Mouse (Mus musculus): ENCODE results near the gene Atp8a1. TPM values are rescaled to one million over a fixed set of nuclear protein-coding genes. Genes with fewer than 3 reads are reported as not detected.

The Atp8a1 gene
- polyA plus RNA-seq, 1 experiment from 2014 or later, result 8.7 TPM

GRCm38 (mm10) chr5:67828356-67828755, 18.9 kb downstream of the Atp8a1 start:
- Histone ChIP-seq H3K4me2 (ENCODE audit: low read length) (no peak overlapping the region), H3K9ac (ENCODE audit: low read depth, low read length) (no peak overlapping the region), H3K4me1 (replicated peaks; ENCODE audit: insufficient read depth, low read length) (no peaks in the 10 kb centered on the region), H3K27ac (no peak overlapping the region), H3K4me3 (replicated peaks; ENCODE audit: low read depth, low read length) (no peak overlapping the region), H3K36me3 (ENCODE audit: insufficient read depth, low read length) (no peaks in the 10 kb centered on the region), H3K27me3 (ENCODE audit: insufficient read depth, low read length) (no peaks in the 10 kb centered on the region), H3K9me3 (replicated peaks; ENCODE audit: low read length) (no peaks in the 10 kb centered on the region)
- ATAC-seq (replicated peaks; ENCODE audit: low FRiP score, low read depth) (no peak), DNase-seq (ENCODE audit: low spot score) (no peak)
- TF ChIP-seq CTCF (IDR thresholded peaks at IDR 0.05; ENCODE audit: low read depth), result no peak
- WGBS, result 84% methylated on average over 3 of the region's 3 CpGs

- no peak overlapping the region for H3K9ac ChIP-seq (ENCODE audit: low read depth, low read length)
- ATAC-seq (replicated peaks; ENCODE audit: low FRiP score, low read depth), result no peak
- no peak overlapping the region for H3K27ac ChIP-seq
- H3K27me3 ChIP-seq (ENCODE audit: insufficient read depth, low read length), result no peaks in the 10 kb centered on the region
- H3K4me1 ChIP-seq (replicated peaks; ENCODE audit: insufficient read depth, low read length), result no peaks in the 10 kb centered on the region
- no peaks in the 10 kb centered on the region for H3K36me3 ChIP-seq (ENCODE audit: insufficient read depth, low read length)
- no peaks in the 10 kb centered on the region for H3K9me3 ChIP-seq (replicated peaks; ENCODE audit: low read length)
- H3K4me3 ChIP-seq (replicated peaks; ENCODE audit: low read depth, low read length), result no peak overlapping the region
- H3K4me2 ChIP-seq (ENCODE audit: low read length), result no peak overlapping the region
- no peak for DNase-seq (ENCODE audit: low spot score)
- TF ChIP-seq CTCF (IDR thresholded peaks at IDR 0.05; ENCODE audit: low read depth), result no peak
- 93% methylated on average over 3 of the region's 3 CpGs for WGBS
Measured at GRCm38 (mm10) chr5:67826935-67827334, 20.3 kb downstream of the Atp8a1 start.

GRCm38 (mm10) chr5:67826278-67826677, 21.0 kb downstream of the Atp8a1 start:
- no peak overlapping the region for H3K4me3 ChIP-seq (replicated peaks; ENCODE audit: low read depth, low read length)

GRCm38 (mm10) chr5:67824600-67824999, 22.6 kb downstream of the Atp8a1 start:
- H3K9ac ChIP-seq (ENCODE audit: low read depth, low read length), result no peak overlapping the region
- H3K9me3 ChIP-seq (replicated peaks; ENCODE audit: low read length), result no peaks in the 10 kb centered on the region
- ATAC-seq (replicated peaks; ENCODE audit: low FRiP score, low read depth), result no peak
- H3K4me1 ChIP-seq (replicated peaks; ENCODE audit: insufficient read depth, low read length), result no peaks in the 10 kb centered on the region
- WGBS, result 50% methylated on average over 2 of the region's 2 CpGs
- H3K4me3 ChIP-seq (replicated peaks; ENCODE audit: low read depth, low read length), result no peak overlapping the region
- DNase-seq (ENCODE audit: low spot score), result no peak
- H3K27me3 ChIP-seq (ENCODE audit: insufficient read depth, low read length), result no peaks in the 10 kb centered on the region
- H3K27ac ChIP-seq, result no peak overlapping the region
- no peak overlapping the region for H3K4me2 ChIP-seq (ENCODE audit: low read length)
- H3K36me3 ChIP-seq (ENCODE audit: insufficient read depth, low read length), result no peaks in the 10 kb centered on the region
- no peak for TF ChIP-seq CTCF (IDR thresholded peaks at IDR 0.05; ENCODE audit: low read depth)

More at GRCm38 (mm10) chr5:67826278-67826677, 21.0 kb downstream of the Atp8a1 start:
- no peak for TF ChIP-seq CTCF (IDR thresholded peaks at IDR 0.05; ENCODE audit: low read depth)
- Histone ChIP-seq H3K4me1 (replicated peaks; ENCODE audit: insufficient read depth, low read length) (no peaks in the 10 kb centered on the region), H3K27ac (no peak overlapping the region), H3K9ac (ENCODE audit: low read depth, low read length) (no peak overlapping the region), H3K36me3 (ENCODE audit: insufficient read depth, low read length) (no peaks in the 10 kb centered on the region), H3K9me3 (replicated peaks; ENCODE audit: low read length) (no peaks in the 10 kb centered on the region), H3K4me2 (ENCODE audit: low read length) (no peak overlapping the region), H3K27me3 (ENCODE audit: insufficient read depth, low read length) (no peaks in the 10 kb centered on the region)
- ATAC-seq (replicated peaks; ENCODE audit: low FRiP score, low read depth) (no peak), DNase-seq (ENCODE audit: low spot score) (no peak)
- 80% methylated on average over 9 of the region's 9 CpGs for WGBS

- H3K27ac ChIP-seq, result no peak overlapping the region
- H3K9ac ChIP-seq (ENCODE audit: low read depth, low read length), result no peak overlapping the region
- H3K4me1 ChIP-seq (replicated peaks; ENCODE audit: insufficient read depth, low read length), result no peaks in the 10 kb centered on the region
- TF ChIP-seq CTCF (IDR thresholded peaks at IDR 0.05; ENCODE audit: low read depth), result no peak
- no peaks in the 10 kb centered on the region for H3K36me3 ChIP-seq (ENCODE audit: insufficient read depth, low read length)
- no peak overlapping the region for H3K4me3 ChIP-seq (replicated peaks; ENCODE audit: low read depth, low read length)
- no peaks in the 10 kb centered on the region for H3K27me3 ChIP-seq (ENCODE audit: insufficient read depth, low read length)
- ATAC-seq (replicated peaks; ENCODE audit: low FRiP score, low read depth) (no peak), DNase-seq (ENCODE audit: low spot score) (no peak)
- H3K9me3 ChIP-seq (replicated peaks; ENCODE audit: low read length), result no peaks in the 10 kb centered on the region
- WGBS, result 72% methylated on average over 5 of the region's 5 CpGs
- no peak overlapping the region for H3K4me2 ChIP-seq (ENCODE audit: low read length)
Measured at GRCm38 (mm10) chr5:67823771-67824170, 23.5 kb downstream of the Atp8a1 start.

- no peak for ATAC-seq (replicated peaks; ENCODE audit: low FRiP score, low read depth)
- H3K4me2 ChIP-seq (ENCODE audit: low read length), result no peak overlapping the region
- no peaks in the 10 kb centered on the region for H3K9me3 ChIP-seq (replicated peaks; ENCODE audit: low read length)
- no peak overlapping the region for H3K27ac ChIP-seq
- H3K9ac ChIP-seq (ENCODE audit: low read depth, low read length), result no peak overlapping the region
- H3K4me1 ChIP-seq (replicated peaks; ENCODE audit: insufficient read depth, low read length), result no peaks in the 10 kb centered on the region
- H3K27me3 ChIP-seq (ENCODE audit: insufficient read depth, low read length), result no peaks in the 10 kb centered on the region
- H3K36me3 ChIP-seq (ENCODE audit: insufficient read depth, low read length), result no peaks in the 10 kb centered on the region
- no peak for DNase-seq (ENCODE audit: low spot score)
- H3K4me3 ChIP-seq (replicated peaks; ENCODE audit: low read depth, low read length), result no peak overlapping the region
- 84% methylated on average over 6 of the region's 6 CpGs for WGBS
- no peak for TF ChIP-seq CTCF (IDR thresholded peaks at IDR 0.05; ENCODE audit: low read depth)
Measured at GRCm38 (mm10) chr5:67822619-67823018, 24.6 kb downstream of the Atp8a1 start.

GRCm38 (mm10) chr5:67821987-67822401, 25.2 kb downstream of the Atp8a1 start:
- Histone ChIP-seq H3K9ac (ENCODE audit: low read depth, low read length) (no peak overlapping the region), H3K36me3 (ENCODE audit: insufficient read depth, low read length) (no peaks in the 10 kb centered on the region), H3K9me3 (replicated peaks; ENCODE audit: low read length) (no peaks in the 10 kb centered on the region), H3K27ac (no peak overlapping the region), H3K27me3 (ENCODE audit: insufficient read depth, low read length) (no peaks in the 10 kb centered on the region), H3K4me2 (ENCODE audit: low read length) (no peak overlapping the region), H3K4me1 (replicated peaks; ENCODE audit: insufficient read depth, low read length) (no peaks in the 10 kb centered on the region), H3K4me3 (replicated peaks; ENCODE audit: low read depth, low read length) (no peak overlapping the region)
- ATAC-seq (replicated peaks; ENCODE audit: low FRiP score, low read depth), result no peak
- no peak for DNase-seq (ENCODE audit: low spot score)
- WGBS, result 83% methylated on average over 8 of the region's 8 CpGs
- no peak for TF ChIP-seq CTCF (IDR thresholded peaks at IDR 0.05; ENCODE audit: low read depth)
